Mouse (Mus musculus) heart, postnatal 14 days (tissue): ENCODE measurements around the gene Itgb8. TPM values are rescaled to one million over a fixed set of nuclear protein-coding genes. Genes with fewer than 3 reads are reported as not detected.
A peak's percentile ranks its signal among the peaks of the same experiment; 100 is the strongest.

Experiments
- DNase-seq, 2 experiments: peaks; one replicate each; pipeline ENCODE4 v3.0.0; 2021 to 2022
- intact Hi-C: fragments of 180-260 bp; cut with DNase I; formaldehyde crosslinking; loops from one replicate; pipeline ENCODE4 v1.15.1; 2025
- total RNA-seq, 2 experiments: library from RNA; stranded (reverse); gene quantifications; 2 replicates each; pipeline ENCODE4 v1.2.3; 2021

The Itgb8 gene
- total RNA-seq, 2 experiments from 2014 or later: 1.8 to 2.3 TPM

DNA sequence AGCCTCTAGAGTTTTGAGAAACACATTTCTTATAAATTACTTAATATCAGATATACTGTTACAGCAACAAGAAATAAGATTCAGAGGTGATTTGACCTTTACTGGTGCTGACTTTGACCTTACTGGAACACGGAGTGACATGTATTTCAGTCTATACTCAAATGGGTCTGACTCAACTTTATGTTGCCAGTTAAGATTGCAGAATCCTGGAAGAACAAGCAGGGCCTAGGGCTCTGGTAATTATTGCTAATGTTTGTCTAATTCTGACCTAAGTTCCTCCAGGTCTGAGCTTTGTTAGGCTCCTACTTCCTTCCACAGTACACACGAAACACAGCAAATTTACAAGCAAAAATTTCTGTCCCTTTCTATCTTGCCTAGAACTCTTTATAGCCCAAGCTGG is 28.0 kb downstream of the Itgb8 start:
- intact Hi-C loops: no loop called here
- no peak for DNase-seq

GRCm38 (mm10) chr12:119210073-119210425 is 28.6 kb downstream of the Itgb8 start:
- no peak for DNase-seq
- intact Hi-C loops: no loop called here

GRCm38 (mm10) chr12:119209384-119210072 is 29.1 kb downstream of the Itgb8 start:
- no peak for DNase-seq
- intact Hi-C loops: no loop called here

GRCm38 (mm10) chr12:119207464-119207801 is 31.2 kb downstream of the Itgb8 start:
- intact Hi-C loops: no loop called here
- DNase-seq: no peak

- peak in 1 of 2 experiments; percentile 9 for DNase-seq
- intact Hi-C loops: no loop called here
Measured at GRCm38 (mm10) chr12:119206711-119207463, 31.7 kb downstream of the Itgb8 start.

DNA sequence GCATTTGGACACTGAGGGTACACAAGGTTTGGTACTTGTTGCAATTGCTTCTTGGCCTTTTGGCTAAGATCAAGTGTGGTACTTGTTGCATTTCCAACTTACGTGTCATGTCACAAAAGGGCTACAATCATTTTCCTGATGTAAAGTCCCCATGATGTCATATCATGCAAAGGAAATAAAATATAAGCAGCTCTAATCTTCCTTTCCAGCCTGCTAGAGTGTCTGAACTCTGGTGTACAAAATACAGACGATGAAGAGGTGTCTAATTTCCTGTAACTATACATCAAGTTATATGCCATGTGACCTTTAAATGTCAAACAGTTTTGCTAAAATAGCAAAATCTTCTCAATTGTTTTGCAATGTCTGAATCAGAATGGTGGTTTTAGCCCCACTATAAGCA is 34.2 kb downstream of the Itgb8 start:
- DNase-seq: no peak
- intact Hi-C loops: no loop called here

DNA sequence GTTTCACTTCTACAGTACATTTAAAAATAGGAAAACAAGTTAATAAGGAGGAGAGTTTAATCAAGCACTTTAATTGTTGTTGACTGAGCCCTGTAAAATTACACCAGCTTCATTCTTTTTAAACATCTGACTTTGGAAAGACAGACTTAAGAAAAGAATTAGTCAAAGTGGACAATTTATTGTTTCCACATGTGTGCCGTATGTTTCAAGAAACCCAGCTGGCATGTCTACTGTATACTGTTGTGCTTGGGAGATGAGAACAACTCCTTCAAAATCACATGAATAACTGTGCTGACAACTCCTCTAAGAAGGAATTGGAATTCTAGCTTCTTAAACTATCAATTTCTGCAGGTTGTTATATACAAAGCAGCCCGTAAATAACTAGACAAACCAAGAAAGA is 35.8 kb downstream of the Itgb8 start:
- intact Hi-C loops: no loop called here
- DNase-seq: no peak

DNA sequence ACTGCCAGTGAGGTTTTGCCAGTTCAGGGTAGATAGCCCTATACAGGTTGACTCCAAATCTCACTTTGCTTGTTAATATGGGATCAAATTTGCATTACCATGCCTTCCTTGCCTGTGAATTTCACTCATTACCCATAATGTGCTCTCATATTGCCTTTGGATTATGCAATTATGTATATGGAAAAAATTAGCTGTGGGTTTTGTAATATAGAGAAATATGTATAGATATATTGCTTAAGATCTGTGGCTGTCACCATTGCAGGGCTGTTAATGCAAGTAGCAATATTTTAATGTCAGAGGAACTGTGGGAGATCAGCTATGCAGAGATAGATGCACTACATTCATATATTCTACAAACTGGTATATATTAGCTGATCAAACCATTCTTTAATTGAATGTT is 43.5 kb downstream of the Itgb8 start:
- intact Hi-C loops: no loop called here
- DNase-seq: no peak

GRCm38 (mm10) chr12:119189814-119190213 is 48.8 kb downstream of the Itgb8 start:
- intact Hi-C loops: no loop called here
- DNase-seq: no peak

GRCm38 (mm10) chr12:119185441-119185840 is 53.2 kb downstream of the Itgb8 start:
- DNase-seq: no peak
- intact Hi-C loops: no loop called here

GRCm38 (mm10) chr12:119182215-119182924 is 56.2 kb downstream of the Itgb8 start:
- no peak for DNase-seq
- intact Hi-C loops: no loop called here

GRCm38 (mm10) chr12:119176017-119176416 is 62.6 kb downstream of the Itgb8 start:
- DNase-seq: no peak
- intact Hi-C loops: no loop called here

GRCm38 (mm10) chr12:119169828-119170539 is 68.6 kb downstream of the Itgb8 start:
- no peak for DNase-seq
- intact Hi-C loops: no loop called here

GRCm38 (mm10) chr12:119169143-119169542 is 69.5 kb downstream of the Itgb8 start:
- intact Hi-C loops: no loop called here

GRCm38 (mm10) chr12:119165115-119165514 is 73.5 kb downstream of the Itgb8 start:
- DNase-seq: no peak
- intact Hi-C loops: no loop called here

More at GRCm38 (mm10) chr12:119169143-119169542, 69.5 kb downstream of the Itgb8 start:
- no peak for DNase-seq

DNA sequence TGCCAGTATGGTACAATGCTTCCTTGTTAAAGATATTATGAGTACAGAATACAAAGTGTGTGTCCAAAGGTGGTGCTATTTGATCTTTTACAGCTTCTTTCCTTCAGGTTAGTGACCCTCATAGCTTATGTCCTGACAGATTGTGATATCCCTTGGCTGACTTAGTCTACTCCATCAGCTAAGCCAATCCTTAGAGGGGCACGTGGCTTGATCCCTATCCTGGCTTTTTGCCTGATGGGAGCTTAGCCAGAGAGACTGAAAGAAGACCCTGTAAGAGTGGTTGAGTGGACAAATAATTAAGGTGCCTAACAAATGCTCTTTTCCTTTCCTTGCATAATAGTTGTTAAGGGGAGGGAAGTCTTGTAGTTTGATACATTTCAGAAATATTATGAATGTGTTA is 73.9 kb downstream of the Itgb8 start:
- DNase-seq: no peak
- intact Hi-C loops: no loop called here

DNA sequence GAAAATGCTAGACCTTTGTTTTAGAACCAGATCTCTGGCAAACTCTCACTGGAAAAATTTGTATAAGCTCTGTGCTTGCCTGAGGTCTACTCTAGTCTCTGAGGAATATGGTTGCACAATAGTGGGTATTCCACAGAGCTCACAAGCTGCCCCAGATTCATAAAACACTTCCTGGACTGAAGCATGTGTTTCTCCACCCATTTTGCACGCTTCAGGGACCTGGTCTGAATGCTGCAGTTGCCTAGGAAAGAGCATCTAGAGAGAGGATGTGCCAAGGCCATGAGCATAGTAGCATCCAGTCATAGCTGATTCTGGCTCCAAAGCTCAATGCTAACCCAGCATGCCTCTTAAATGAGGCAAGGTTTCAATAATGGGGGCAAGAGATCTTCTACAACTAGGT is 74.4 kb downstream of the Itgb8 start:
- intact Hi-C loops: no loop called here

GRCm38 (mm10) chr12:119160786-119161185 is 77.8 kb downstream of the Itgb8 start:
- DNase-seq: no peak
- intact Hi-C loops: no loop called here

More for the DNA sequence above, 74.4 kb downstream of the Itgb8 start:
- peak; percentile 12 to 13 for DNase-seq

DNA sequence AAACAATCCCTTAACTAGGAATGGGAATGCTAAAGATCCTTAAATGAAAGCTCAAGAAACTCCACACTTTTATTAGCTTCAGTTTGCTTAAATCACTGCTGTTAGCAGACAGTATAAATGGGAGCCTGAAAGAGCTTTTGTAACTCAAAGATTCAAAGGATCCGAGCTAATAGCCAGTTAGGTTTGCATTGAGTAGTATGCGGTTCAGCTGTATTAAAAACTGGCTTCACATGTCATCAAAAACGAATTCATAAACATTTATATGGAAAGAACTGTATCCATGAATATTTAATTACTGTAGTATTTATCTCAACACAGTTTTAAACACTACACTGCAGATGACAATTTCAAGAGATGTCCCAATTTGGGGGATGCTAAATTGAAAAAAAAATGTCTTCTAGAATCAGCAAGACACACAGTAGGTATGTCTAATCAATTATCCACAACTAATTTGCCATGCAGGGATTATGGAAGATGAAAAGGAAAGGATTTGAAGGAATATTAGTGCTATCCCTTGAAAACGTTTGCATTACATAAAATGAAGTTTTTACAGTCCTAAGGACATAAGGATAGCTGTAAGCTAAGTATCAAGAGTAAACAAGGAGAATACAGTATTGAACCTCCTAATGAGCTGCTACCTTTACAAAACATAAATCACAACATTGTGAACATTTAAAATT is 79.2 kb downstream of the Itgb8 start:
- intact Hi-C loops: no loop called here
- DNase-seq: no peak

- no peak for DNase-seq
- intact Hi-C loops: no loop called here
Measured at GRCm38 (mm10) chr12:119157686-119158085, 80.9 kb downstream of the Itgb8 start.
